Mouse (Mus musculus) urinary bladder, postnatal 4 days (tissue): ENCODE data around the gene Plaa.
"Not testable (repeated sequence)": the region's sequence is repeated elsewhere in the genome, so short reads cannot be mapped to it uniquely, and the experiment has no call there.

Experiments
- DNase-seq, 2 experiments: peaks; one replicate each; pipeline ENCODE4 v3.0.0; 2021 to 2022; ENCODE audit warnings: low spot score in 2 of 2

Gene Plaa

DNA sequence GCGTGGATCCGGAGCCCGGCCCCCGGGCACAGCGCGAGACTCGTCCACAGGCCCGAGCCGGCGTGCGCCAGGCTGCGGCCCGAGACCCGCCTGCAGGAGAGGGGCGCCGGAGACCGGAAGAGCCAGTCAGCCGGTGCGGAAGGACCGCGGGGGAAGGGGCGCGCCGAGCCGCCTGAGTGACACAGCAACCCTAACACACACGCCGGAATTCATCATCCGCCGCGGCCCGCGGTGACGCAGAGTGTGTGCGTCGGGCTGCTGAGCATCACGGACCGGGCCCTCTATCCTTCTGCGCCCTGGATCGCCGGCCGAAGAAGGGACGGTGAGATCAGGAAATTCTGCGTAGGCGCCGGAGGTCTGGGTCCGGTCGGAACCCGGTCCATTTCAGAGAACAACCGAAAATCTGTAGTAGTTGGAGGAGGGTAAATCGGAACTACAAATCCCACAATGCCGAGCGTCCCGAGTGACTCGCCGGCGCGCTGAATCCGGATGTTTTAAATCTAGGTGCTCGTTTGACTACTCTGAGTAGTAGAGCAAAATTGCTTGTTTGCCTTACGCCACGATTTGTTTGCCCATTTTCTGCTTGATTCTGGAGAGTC, at the start of gene Plaa:
Gene Plaa, minus strand, starts transcription at position 214 of the 599 bp plus-strand sequence.
- DNase-seq = peak; percentile 86 to 88

DNA sequence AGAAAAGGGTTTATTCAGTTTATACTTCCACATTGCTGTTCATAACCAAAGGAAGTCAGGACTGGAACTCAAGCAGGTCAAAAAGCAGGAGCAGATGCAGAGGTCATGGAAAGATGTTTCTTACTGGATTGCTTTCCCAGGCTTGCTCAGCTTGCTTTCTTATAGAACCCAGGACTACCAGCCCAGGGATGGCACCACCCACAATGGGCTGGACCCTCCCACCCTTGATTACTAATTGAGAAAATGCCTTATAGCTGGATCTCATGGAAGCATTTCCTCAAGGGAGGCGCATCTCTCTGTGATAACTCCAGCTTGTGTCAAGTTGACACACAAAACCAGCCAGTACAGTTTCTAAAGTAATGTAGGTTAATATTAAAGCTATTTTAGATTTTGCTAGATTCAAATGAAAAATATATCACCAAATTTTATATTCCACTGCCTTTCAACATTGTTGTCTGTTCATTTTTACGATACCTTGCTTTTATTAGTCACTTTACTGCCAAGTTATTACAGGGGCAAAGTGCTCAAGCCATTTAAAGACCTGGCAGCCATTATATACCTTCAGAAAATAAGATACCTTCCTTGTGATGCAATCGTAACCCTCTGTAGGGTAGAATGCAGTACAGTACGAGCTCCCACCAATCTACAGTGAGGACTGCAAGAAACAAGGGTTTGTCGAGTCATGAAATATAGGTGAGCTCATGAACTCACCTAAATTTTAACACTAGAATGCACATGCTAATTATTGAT, 47.6 kb upstream of the Plaa start:
- DNase-seq = not testable (repeated sequence)

DNA sequence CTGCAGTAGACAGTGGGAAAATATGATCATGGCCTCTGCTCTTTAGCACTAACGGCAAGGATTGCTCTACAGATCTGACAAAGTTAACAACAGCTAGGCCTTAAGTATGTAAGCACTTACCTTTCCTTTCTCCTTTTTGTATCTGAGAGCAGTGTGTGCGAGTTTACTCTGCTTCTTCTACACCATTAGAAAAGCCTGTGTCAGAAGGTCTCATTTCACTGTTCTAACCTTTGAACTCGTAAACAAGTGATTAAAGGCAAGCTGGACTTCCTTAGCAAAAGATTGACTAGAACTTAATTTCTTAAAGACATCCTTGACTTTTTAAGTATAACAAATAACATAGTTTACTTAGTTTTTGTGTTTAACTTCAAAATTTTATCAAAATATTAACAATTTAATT, 46.9 kb upstream of the Plaa start, which contains the start of gene Lrrc19:
Gene Lrrc19, minus strand, starts transcription at position 225 of the 400 bp plus-strand sequence.
- DNase-seq = no peak

DNA sequence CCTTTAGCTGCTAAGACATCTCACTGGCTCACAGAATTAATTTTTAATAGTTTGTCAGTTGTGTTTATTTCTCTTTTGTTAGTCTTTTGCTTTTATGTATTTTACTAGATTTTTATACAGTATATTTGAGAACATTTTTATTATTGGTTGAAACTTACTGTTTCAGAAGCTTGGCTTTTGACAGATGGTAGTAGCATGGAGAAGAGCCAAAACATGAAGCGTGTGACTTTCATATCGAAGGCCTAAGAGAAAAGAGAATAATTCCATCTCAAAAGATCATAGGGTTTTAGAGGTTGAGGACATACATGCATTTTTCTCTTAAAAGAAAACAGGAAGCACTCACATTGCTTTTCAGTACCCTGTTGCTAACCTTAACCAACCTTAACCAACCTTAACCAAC, 40.1 kb upstream of the Plaa start:
- DNase-seq = no peak

DNA sequence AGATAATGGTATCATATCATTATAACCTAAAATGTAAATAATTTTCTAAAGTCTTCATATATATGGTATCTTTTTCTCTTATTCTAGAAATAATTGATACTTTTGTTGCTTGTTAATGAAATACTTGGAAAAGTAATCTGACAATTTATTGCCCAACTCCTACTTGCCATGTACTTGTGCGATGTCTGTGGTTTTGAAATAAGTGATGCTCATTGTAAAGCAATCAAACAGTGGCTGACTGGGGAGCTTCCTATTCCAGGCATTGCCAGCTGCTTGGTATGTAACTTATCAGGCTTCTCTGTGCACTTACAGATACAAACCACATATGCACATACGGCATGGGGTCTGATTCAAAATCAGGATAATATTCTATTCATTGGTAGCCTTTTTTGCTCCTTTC, 17.0 kb upstream of the Plaa start:
- DNase-seq = no peak

DNA sequence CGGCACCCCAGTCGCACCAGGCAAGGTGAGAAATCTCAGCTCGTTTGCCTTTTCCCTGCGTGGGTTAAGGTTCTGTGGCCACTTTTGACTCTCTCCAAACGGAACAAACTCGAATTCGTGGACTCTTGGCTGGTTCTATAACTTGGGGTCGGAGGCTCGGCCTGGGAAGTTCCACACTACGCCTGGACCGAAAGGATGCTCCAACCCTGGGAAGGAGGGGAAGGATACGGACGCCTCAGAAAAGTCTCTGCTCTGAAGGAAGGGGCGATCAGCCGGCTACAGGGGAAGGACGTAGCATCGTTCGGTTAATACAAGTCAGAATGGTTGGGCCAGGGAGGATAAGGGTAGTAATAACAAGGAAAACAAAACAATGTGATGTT, 11.6 kb upstream of the Plaa start:
- DNase-seq = no peak

DNA sequence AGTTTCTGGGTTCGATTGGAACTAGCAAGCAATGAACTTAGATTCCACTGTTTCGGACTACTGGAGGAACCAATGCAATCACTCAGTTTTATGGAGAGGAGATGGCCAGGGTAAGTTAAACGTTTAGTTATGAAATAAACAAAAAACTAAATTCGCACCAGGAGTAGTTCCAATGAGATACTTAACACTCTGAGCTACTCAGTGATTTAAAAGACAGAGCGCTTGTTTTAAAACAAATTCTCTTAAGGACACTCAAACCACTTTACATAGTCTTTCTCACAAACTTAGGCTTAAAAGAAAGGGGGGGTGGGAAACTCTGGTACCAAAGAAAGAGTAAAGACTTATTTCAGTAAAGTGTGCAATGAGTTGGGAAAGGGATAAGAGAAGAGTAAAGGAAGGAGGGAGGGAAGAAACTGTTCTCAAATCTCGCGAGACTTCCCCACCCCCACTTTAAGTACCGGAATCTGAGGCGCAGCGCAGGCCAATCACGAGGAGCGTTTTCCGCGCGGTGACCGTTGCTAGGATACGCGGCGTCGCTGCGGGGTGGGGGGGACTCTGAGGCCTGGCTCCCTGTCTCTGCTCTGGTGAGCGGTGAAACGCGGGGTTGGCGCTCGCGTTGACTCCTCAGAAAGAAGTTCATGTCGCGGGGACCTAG, 11.1 kb upstream of the Plaa start, which contains the start of gene Ift74:
Gene Ift74, plus strand, starts transcription at position 520 of the 655 bp plus-strand sequence.
- peak; percentile 89 to 96 for DNase-seq

DNA sequence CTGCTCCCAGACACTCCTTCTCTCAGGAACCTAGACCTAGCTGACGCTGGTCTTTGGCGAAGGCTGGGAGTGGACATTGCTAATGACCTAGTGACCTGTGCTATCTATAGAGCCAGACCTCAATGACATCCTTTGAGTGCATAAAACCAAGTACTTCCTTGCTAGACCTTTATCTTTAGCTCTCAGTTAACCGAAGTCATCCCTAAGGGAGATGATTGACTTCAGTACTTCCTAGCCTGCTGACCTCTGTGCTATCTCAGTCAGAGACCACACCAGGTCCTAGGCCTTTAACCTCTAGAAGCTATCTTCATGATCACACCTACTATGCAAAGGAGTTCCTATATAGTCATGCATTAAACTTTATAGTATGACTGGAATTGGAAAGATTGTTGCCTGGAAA, 7.3 kb upstream of the Plaa start:
- DNase-seq = no peak

DNA sequence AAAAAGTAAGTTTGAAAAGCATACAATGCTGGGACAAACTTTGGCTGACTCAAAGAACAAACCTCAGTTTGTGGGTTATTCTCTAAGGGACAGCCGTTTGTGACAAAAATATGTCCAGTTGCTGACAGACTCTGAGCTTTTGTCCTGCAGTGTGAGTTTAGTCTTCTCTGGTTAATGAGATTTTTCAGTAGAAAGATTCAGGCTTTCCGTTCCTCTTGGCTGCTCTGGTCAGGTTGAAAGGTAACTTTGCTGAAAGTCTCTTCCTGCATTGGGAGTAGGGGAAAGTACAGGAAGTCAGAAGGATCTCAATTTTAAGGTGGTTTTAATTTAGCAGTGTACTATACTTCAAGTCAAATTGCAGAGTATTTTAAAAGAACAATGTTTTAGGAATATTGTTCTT, 2.5 kb upstream of the Plaa start:
- no peak for DNase-seq

DNA sequence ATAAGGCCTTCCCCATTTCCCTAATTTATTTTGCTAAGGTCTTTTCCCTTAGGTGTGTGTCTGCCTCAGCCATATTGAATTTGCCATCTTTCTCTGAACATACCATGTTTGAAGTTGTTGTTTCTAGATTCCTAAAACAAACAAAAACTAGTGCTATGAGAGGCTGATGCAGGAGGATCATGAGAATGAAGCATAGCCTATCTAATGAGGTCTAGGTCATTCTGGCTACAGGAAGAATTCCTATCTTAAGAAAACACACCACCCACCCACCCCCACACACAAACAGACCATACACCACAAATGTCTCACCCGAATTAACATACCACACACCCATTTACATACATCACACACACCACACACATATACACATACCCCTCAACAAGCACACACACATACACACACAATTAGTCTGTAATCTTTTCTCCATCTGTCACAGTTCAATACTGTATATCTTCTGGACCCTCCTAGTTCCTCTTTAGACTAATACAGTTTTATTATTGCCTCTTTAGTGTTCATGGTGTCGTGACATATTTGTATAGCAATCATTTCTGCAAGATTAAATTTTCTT, 1.5 kb upstream of the Plaa start:
- no peak for DNase-seq

DNA sequence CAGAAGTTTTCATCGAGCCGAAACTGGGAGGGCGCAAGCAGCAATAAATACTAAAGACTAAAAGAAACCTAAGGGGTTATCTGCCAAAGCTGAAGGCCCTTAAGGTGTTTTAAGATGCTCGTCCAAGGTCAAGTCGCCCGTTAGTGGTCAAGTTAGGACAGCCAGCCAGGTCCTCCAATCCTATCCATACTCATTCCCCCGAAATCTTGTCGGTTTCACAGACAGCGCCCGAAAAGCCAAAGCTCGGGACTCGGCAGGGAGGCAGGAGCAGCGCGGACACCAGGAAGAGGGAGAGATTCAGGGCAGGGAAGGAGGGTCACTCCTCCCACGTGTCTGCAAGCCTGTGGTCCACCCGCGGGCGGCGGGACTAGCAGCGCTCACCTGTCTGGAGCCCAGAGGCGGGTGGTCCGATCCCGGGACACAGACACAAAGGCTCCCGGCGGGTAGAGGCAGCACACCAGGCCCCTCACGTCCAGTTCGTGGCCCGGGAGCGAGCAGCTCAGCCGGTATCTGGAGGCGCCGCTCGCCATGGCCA, 481 bp downstream of the Plaa start:
- peak in 1 of 2 experiments; percentile 59 for DNase-seq

DNA sequence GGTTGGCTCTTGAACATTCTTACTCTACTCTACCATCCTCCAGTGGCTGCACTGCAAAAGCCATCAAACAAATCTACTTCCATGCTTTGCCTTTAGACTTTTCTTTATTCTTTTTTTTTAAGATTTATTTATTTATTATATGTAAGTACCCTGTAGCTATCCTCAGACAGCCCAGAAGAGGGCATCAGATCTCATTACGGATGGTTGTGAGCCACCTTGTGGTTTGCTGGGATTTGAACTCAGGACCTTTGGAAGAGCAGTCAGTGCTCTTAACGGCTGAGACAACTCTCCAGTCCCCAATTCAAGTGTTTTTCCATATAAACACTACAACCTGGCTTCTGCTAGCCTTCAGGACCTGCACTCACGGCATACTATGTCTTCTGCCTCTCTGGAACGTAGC, 1.6 kb downstream of the Plaa start:
- no peak for DNase-seq

DNA sequence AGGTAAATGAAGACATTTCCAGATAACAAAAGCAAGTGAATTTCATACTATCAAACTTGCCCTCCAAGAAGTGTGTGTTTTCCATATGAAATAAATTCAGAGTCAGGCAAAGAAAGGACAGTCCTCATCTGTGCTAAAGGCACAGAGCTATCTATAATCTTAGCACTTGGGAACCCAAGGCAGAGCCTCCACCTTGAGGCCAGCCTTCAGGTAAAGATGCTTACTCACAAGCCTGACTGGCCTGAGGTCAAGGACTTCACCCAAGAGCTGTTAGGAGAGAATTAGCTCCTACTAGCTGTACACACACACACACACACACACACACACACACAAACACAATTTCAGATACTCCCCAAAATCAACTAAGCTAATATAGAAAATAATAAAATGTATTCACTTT, 10.3 kb downstream of the Plaa start:
- DNase-seq = no peak

DNA sequence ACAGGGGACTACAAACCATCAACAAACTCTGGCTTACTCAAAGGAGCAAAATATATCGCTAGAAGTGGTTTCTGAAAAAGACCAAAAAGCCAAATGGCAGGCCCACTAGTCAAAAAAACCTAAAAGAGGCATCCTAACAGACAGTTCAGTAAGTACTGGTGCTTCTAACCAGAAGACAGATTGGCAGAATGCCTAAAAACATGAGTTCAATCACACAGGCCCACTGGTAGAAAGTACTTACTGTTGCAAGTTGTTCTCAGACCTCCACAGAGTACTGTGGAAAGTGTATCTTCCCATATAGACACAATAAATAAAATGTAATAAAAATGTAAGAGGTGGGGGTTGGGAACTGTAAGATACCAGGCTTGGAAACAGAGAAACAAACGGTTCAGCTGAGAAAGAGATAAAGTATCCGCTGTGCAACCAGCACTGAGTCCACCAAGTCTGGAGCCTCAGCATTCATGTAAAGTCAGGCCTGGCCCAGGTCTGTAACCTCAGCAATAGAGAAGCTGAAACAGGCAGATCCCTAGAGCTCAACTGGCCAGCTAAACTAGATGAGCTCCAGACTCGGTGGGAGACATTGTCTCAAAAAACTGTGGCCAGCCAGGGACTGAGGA, 11.2 kb downstream of the Plaa start:
- DNase-seq = no peak

DNA sequence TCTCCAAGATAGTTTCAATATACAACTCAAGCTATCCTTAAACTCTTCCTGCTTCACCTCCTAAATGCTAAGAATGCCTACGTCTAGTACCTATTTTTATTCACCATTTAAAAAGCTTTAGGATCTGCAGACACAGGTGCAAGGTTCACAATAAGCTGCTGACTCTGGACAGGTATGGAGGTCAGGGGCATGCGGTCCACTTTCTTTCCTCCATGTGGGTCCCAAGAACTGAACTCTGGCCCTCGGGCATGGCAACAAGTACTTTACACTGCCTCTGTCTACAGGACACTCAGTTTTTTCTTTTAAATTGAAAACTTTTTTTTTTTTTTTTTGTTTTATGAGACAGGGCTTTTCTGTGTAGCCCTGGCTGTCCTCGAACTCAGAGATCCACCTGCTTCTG, 30.4 kb downstream of the Plaa start:
- DNase-seq = no peak

DNA sequence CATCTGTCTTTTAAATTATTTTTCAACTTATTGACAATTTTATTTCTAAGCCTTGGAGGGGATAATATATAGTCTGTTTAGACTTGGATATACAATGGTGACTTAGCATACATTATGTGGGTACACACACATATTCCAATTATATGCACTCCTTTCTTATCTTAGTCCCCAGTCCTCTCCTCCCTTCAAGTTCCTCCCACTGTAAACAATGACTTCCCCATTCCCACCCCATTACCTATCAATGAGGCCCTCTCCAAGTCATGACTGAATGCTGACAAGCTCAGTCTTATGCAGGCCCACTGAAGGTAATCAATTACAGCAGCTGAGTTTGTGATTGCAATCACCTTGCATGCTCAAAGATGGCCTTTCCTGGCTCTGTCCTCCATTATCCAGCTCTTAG, 38.7 kb downstream of the Plaa start:
- no peak for DNase-seq

DNA sequence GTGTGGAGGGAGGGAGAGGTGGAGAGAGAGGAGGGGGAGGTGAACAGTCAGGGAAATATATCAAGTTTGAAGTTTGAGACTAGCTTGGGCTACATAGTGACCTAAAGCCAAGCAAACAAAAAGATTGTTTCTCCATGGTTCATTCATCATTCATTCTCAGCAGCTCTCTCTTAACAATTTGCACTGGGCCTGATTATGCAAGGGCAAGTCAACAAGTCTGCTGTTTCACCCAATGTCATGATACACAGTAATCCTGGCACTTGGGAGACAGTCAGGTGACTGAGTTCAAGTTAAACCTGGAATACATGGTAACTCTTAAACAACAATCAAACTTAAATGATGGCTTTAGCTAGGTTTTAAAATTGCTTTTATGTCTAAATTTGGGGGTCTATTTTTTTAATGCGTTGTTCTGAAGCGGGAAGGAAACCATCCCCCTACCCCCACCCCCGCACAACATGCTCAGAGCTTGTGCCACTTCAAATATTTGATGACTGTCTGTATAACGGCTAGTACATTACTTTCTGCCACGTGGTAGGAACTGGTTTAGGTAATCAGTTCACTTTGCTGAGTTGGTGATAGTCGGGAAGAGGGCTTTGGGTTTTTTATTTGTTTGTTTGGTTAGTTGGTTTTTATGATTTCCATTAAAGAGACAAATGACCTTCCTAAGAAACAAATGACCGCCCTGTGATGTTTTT, 40.9 kb downstream of the Plaa start:
- no peak for DNase-seq

DNA sequence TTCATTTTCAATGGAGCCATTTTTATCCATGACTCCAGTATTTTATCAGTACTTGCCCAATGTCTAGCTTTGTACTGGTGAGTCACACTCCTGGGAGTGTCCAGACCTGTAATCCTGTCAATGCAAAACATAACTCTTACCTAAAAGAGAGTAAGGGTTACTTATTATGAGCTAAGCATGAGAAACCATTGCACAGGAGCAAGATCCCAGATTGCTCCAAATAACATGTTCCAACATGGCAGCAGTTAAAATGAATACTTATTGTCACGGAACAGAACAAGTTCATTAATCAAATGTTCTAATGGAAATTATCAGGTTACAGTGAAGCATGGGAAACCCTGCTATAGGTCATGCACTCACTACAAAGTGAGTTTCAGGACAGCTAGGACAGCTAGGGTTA, 42.7 kb downstream of the Plaa start:
- DNase-seq = no peak

DNA sequence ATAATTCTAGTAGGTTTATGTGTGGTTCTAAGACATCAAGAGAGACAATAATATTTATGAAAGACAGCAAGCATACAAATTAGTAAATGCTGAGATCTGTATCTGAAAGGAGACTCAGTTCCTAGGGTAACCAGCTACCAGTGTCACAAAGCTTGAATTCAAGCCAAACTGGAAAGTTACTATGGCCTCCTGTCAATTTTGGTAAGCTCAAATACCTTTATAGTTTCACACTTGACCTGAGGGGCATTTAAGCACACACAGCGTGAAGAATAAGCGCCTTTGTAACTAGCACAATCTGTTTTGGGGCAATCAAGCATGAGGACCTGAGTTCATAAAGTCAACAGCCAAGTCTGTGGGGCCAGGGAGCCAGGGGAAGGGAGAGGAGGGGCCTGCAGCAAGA, 43.8 kb downstream of the Plaa start:
- no peak for DNase-seq

DNA sequence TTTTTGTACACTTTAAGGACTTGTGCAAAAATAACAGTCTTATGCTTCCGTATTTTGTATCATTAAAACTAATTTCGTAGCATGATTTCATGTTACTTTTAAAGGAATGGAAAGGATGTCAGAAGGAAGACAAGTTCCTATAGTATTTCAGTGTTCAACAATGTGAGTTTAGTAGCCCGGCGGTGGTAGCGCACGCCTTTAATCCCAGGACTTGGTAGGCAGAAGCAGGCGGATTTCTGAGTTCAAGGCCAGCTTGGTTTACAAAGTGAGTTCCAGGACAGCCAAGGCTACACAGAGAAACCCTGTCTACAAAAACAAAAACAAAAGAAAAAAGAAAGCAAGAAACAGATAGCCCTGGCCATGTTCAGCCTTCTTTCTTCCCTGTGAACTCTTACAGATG, 45.9 kb downstream of the Plaa start:
- no peak for DNase-seq
